Mouse (Mus musculus) MEL (cell line): ENCODE results near the gene Znrf3.

Experiments
- CTCF ChIP-seq, 3 experiments: IDR thresholded peaks in 2 of 3; conservative IDR thresholded peaks in 1 of 3; 2 replicates each; pipeline ENCODE4 v1.5.1; 2011 to 2012; ENCODE audit warnings: low read length in 3 of 3, low read depth in 2 of 3, mild to moderate bottlenecking in 2 of 3, improper control_type of control experiment in 1 of 3, inconsistent platforms in 1 of 3, mixed read lengths in 1 of 3, moderate library complexity in 1 of 3; ENCODE audit not compliant: control insufficient read depth in 1 of 3, insufficient read depth in 1 of 3, poor library complexity in 1 of 3, severe bottlenecking in 1 of 3
- E2F4 ChIP-seq: IDR thresholded peaks from 2 replicates; pipeline ENCODE4 v1.6.1; 2011; ENCODE audit warnings: low read depth, low read length, improper control_type of control experiment, borderline replicate concordance
- EP300 ChIP-seq, 2 experiments: IDR thresholded peaks; 2 replicates each; pipeline ENCODE4 v1.6.1; 2011; ENCODE audit warnings: improper control_type of control experiment in 2 of 2, low read length in 2 of 2, low read depth in 1 of 2, mild to moderate bottlenecking in 1 of 2
- KAT2A ChIP-seq: conservative IDR thresholded peaks from 2 replicates; pipeline ENCODE4 v1.6.1; 2012; ENCODE audit warnings: low read depth, low read length, improper control_type of control experiment, inconsistent platforms
- MAX ChIP-seq: IDR thresholded peaks from 2 replicates; pipeline ENCODE4 v1.6.1; 2011; ENCODE audit warnings: low read length, improper control_type of control experiment
- NELFE ChIP-seq: IDR thresholded peaks from 2 replicates; pipeline ENCODE4 v1.6.1; 2011; ENCODE audit warnings: low read depth, low read length, improper control_type of control experiment
- POLR2A ChIP-seq, 2 experiments: IDR thresholded peaks; 2 replicates each; pipeline ENCODE4 v1.6.1; 2011 to 2012; ENCODE audit warnings: low read length in 2 of 2, mild to moderate bottlenecking in 2 of 2, control low read depth in 1 of 2, improper control_type of control experiment in 1 of 2, low read depth in 1 of 2, moderate library complexity in 1 of 2; ENCODE audit not compliant: control insufficient read depth in 1 of 2, insufficient read depth in 1 of 2, poor library complexity in 1 of 2
- RCOR1 ChIP-seq: IDR thresholded peaks from 2 replicates; pipeline ENCODE4 v1.6.1; 2012; ENCODE audit warnings: low read depth, mild to moderate bottlenecking, inconsistent platforms, low read length, improper control_type of control experiment
- ZMIZ1 ChIP-seq: IDR thresholded peaks from 2 replicates; pipeline ENCODE4 v1.6.1; 2012; ENCODE audit warnings: low read depth, mild to moderate bottlenecking, inconsistent platforms, low read length, improper control_type of control experiment, moderate library complexity

- TF ChIP-seq POLR2A (IDR thresholded peaks at IDR 0.05; ENCODE audit: control insufficient read depth in 1 of 2, insufficient read depth in 1 of 2, low read depth in 1 of 2, low read length in 2 of 2, poor library complexity in 1 of 2): no peak
- no peak for TF ChIP-seq CTCF (IDR thresholded peaks at IDR 0.05 in 2 of 3, conservative IDR thresholded peaks at IDR 0.05 in 1 of 3; ENCODE audit: control insufficient read depth in 1 of 3, insufficient read depth in 1 of 3, low read depth in 2 of 3, low read length in 3 of 3, poor library complexity in 1 of 3, severe bottlenecking in 1 of 3)
- no peak for TF ChIP-seq MAX
- no peak for TF ChIP-seq EP300 (IDR thresholded peaks at IDR 0.05; ENCODE audit: low read depth in 1 of 2, low read length in 2 of 2)
- no peak for TF ChIP-seq E2F4
- no peak for TF ChIP-seq RCOR1
- TF ChIP-seq KAT2A: no peak
- TF ChIP-seq NELFE: no peak
- TF ChIP-seq ZMIZ1: no peak
Measured at GRCm38 (mm10) chr11:5427251-5427650, 17.4 kb downstream of the Znrf3 start.
